Mouse (Mus musculus) limb, embryonic 13.5 days (tissue): ENCODE results near the gene Psenen. TPM values are rescaled to one million over a fixed set of nuclear protein-coding genes. Genes with fewer than 3 reads are reported as not detected.
A peak's percentile ranks its signal among the peaks of the same experiment; 100 is the strongest.

Experiments
- ATAC-seq: fragments of 200-750 bp; cut with Nextera tagmentation; 2 replicates; pipeline ENCODE4 v1.8.0; 2017; ENCODE audit warnings: low read depth, moderate number of reproducible peaks, moderate TSS enrichment; ENCODE audit not compliant: low FRiP score
- H3K27ac ChIP-seq: fragments of 300-500 bp; sonication (generic); 2 replicates; pipeline ENCODE4 v1.5.1; 2015; ENCODE audit warnings: inconsistent platforms, mild to moderate bottlenecking, moderate library complexity
- H3K27me3 ChIP-seq: fragments of 300-500 bp; sonication (generic); 2 replicates; pipeline ENCODE4 v1.6.1; 2015; ENCODE audit warnings: mild to moderate bottlenecking, inconsistent platforms
- H3K36me3 ChIP-seq: fragments of 300-500 bp; sonication (generic); 2 replicates; pipeline ENCODE4 v1.6.1; 2015; ENCODE audit warnings: inconsistent platforms, mild to moderate bottlenecking, moderate library complexity
- H3K4me1 ChIP-seq: fragments of 300-500 bp; sonication (generic); 2 replicates; pipeline ENCODE4 v1.6.1; 2015; ENCODE audit warnings: inconsistent platforms
- H3K4me2 ChIP-seq: fragments of 300-500 bp; sonication (generic); replicated peaks from 2 replicates; pipeline ENCODE4 v1.6.1; 2015; ENCODE audit warnings: inconsistent platforms, mild to moderate bottlenecking, moderate library complexity
- H3K4me3 ChIP-seq: fragments of 300-500 bp; sonication (generic); 2 replicates; pipeline ENCODE4 v1.5.1; 2015; ENCODE audit warnings: moderate library complexity, mild to moderate bottlenecking, inconsistent platforms
- H3K9ac ChIP-seq: fragments of 300-500 bp; sonication (generic); 2 replicates; pipeline ENCODE4 v1.6.1; 2015; ENCODE audit warnings: mild to moderate bottlenecking, inconsistent platforms
- H3K9me3 ChIP-seq: fragments of 300-500 bp; sonication (generic); 2 replicates; pipeline ENCODE4 v1.6.1; 2016; ENCODE audit warnings: inconsistent platforms
- WGBS: fragments of 180-500 bp; shearing (Covaris S2); methylation state at CpG from one replicate; pipeline ENCODE4 v1.1.7; 2015; 5-methylcytosine and 5-hydroxymethylcytosine counted together
- polyA plus RNA-seq: library from polyadenylated mRNA; unstranded; fragments of >200 nt; fragmentation: Nextera tagmentation; extraction: Ambion mirVana; gene quantifications from 2 replicates; pipeline ENCODE4 v1.2.1, GENCODE M21; 2015

Psenen gene
- polyA plus RNA-seq, 1 experiment from 2014 or later: 134 TPM

GRCm38 (mm10) chr7:30586455-30587020 is 23.1 kb upstream of the Psenen start:
- H3K27me3 ChIP-seq: no peaks in the 10 kb centered on the region
- 90% methylated on average over 28 of the region's 28 CpGs for WGBS
- H3K9me3 ChIP-seq: no peaks in the 10 kb centered on the region
- peak overlapping the region; percentile 97 for H3K4me3 ChIP-seq
- H3K27ac ChIP-seq: no peak overlapping the region
- peak overlapping the region; percentile 96 for H3K4me2 ChIP-seq
- H3K9ac ChIP-seq: peak overlapping the region; percentile 99
- peaks cover 53% of the 10 kb centered on the region for H3K36me3 ChIP-seq
- ATAC-seq: no peak
- peaks cover 22% of the 10 kb centered on the region for H3K4me1 ChIP-seq

- WGBS: 93% methylated on average over 7 of the region's 7 CpGs
- ATAC-seq: no peak
- H3K9me3 ChIP-seq: no peaks in the 10 kb centered on the region
- no peak overlapping the region for H3K27ac ChIP-seq
- no peak overlapping the region for H3K9ac ChIP-seq
- peaks cover 67% of the 10 kb centered on the region for H3K36me3 ChIP-seq
- H3K27me3 ChIP-seq: no peaks in the 10 kb centered on the region
- H3K4me1 ChIP-seq: peaks cover 20% of the 10 kb centered on the region
- no peak overlapping the region for H3K4me2 ChIP-seq
- H3K4me3 ChIP-seq: no peak overlapping the region
Observed at GRCm38 (mm10) chr7:30585170-30585569, 21.7 kb upstream of the Psenen start.

GRCm38 (mm10) chr7:30584339-30584738 is 20.9 kb upstream of the Psenen start:
- no peaks in the 10 kb centered on the region for H3K27me3 ChIP-seq
- no peak overlapping the region for H3K4me2 ChIP-seq
- 94% methylated on average over 10 of the region's 10 CpGs for WGBS
- peaks cover 13% of the 10 kb centered on the region for H3K4me1 ChIP-seq
- no peak overlapping the region for H3K4me3 ChIP-seq
- H3K9me3 ChIP-seq: no peaks in the 10 kb centered on the region
- no peak overlapping the region for H3K27ac ChIP-seq
- peaks cover 75% of the 10 kb centered on the region for H3K36me3 ChIP-seq
- ATAC-seq: no peak
- no peak overlapping the region for H3K9ac ChIP-seq

- Histone ChIP-seq H3K36me3 (peaks cover 100% of the 10 kb centered on the region), H3K4me2 (no peak overlapping the region), H3K4me1 (peaks cover 1% of the 10 kb centered on the region), H3K27me3 (no peaks in the 10 kb centered on the region), H3K9ac (no peak overlapping the region), H3K9me3 (no peaks in the 10 kb centered on the region), H3K4me3 (no peak overlapping the region), H3K27ac (no peak overlapping the region)
- no peak for ATAC-seq
- WGBS: 94% methylated on average over 16 of the region's 16 CpGs
Observed at GRCm38 (mm10) chr7:30581547-30581946, 18.1 kb upstream of the Psenen start.

- Histone ChIP-seq H3K36me3 (peaks cover 100% of the 10 kb centered on the region), H3K27ac (no peak overlapping the region), H3K27me3 (no peaks in the 10 kb centered on the region), H3K4me1 (no peaks in the 10 kb centered on the region), H3K9me3 (no peaks in the 10 kb centered on the region), H3K9ac (no peak overlapping the region), H3K4me2 (no peak overlapping the region), H3K4me3 (no peak overlapping the region)
- 92% methylated on average over 8 of the region's 8 CpGs for WGBS
- ATAC-seq: no peak
Observed at GRCm38 (mm10) chr7:30579950-30580349, 16.5 kb upstream of the Psenen start.

GRCm38 (mm10) chr7:30572969-30573368 is 9.5 kb upstream of the Psenen start:
- Histone ChIP-seq H3K4me3 (no peak overlapping the region), H3K4me2 (no peak overlapping the region), H3K27me3 (no peaks in the 10 kb centered on the region), H3K4me1 (no peaks in the 10 kb centered on the region), H3K27ac (no peak overlapping the region), H3K36me3 (peaks cover 97% of the 10 kb centered on the region), H3K9me3 (no peaks in the 10 kb centered on the region), H3K9ac (no peak overlapping the region)
- ATAC-seq: no peak
- WGBS: 87% methylated on average over 2 of the region's 2 CpGs

GRCm38 (mm10) chr7:30572389-30572788 is 9.0 kb upstream of the Psenen start:
- Histone ChIP-seq H3K9ac (no peak overlapping the region), H3K4me1 (no peaks in the 10 kb centered on the region), H3K27ac (no peak overlapping the region), H3K9me3 (no peaks in the 10 kb centered on the region), H3K36me3 (peaks cover 95% of the 10 kb centered on the region), H3K4me3 (no peak overlapping the region), H3K4me2 (no peak overlapping the region), H3K27me3 (no peaks in the 10 kb centered on the region)
- WGBS: 91% methylated on average over 5 of the region's 5 CpGs
- ATAC-seq: no peak

GRCm38 (mm10) chr7:30567555-30567954 is 4.1 kb upstream of the Psenen start:
- no peak overlapping the region for H3K9ac ChIP-seq
- no peak overlapping the region for H3K4me2 ChIP-seq
- no peak overlapping the region for H3K27ac ChIP-seq
- H3K27me3 ChIP-seq: no peaks in the 10 kb centered on the region
- H3K9me3 ChIP-seq: no peaks in the 10 kb centered on the region
- peaks cover 70% of the 10 kb centered on the region for H3K36me3 ChIP-seq
- H3K4me3 ChIP-seq: no peak overlapping the region
- WGBS: 91% methylated on average over 11 of the region's 11 CpGs
- peaks cover 7% of the 10 kb centered on the region for H3K4me1 ChIP-seq
- no peak for ATAC-seq

GRCm38 (mm10) chr7:30566033-30566432 is 2.6 kb upstream of the Psenen start:
- no peak for ATAC-seq
- peaks cover 16% of the 10 kb centered on the region for H3K4me1 ChIP-seq
- H3K4me2 ChIP-seq: no peak overlapping the region
- no peak overlapping the region for H3K9ac ChIP-seq
- peaks cover 58% of the 10 kb centered on the region for H3K36me3 ChIP-seq
- no peak overlapping the region for H3K4me3 ChIP-seq
- WGBS: 93% methylated on average over 9 of the region's 9 CpGs
- no peaks in the 10 kb centered on the region for H3K9me3 ChIP-seq
- H3K27ac ChIP-seq: no peak overlapping the region
- H3K27me3 ChIP-seq: no peaks in the 10 kb centered on the region

- Histone ChIP-seq H3K4me3 (peak within 1 kb of the TSS; percentile 74; the same call in 1 of the 2 replicates), H3K36me3 (peaks cover 48% of the 10 kb centered on the region), H3K27ac (no peak within 1 kb of the TSS; the same call in 1 of the 2 replicates), H3K9ac (no peak within 1 kb of the TSS), H3K9me3 (no peaks in the 10 kb centered on the region), H3K4me2 (peak within 1 kb of the TSS; percentile 82), H3K27me3 (no peaks in the 10 kb centered on the region), H3K4me1 (peaks cover 19% of the 10 kb centered on the region)
- 96% methylated on average over 12 of the region's 12 CpGs for WGBS
- no peak for ATAC-seq
Observed at GRCm38 (mm10) chr7:30564970-30565571, 1.6 kb upstream of the Psenen start, which contains the start of gene Igflr1. Igflr1 (plus strand) TSS chr7:30565427.

GRCm38 (mm10) chr7:30563906-30564280 is 466 bp upstream of the Psenen start:
- peak overlapping the region; percentile 74 for H3K4me3 ChIP-seq
- H3K36me3 ChIP-seq: peaks cover 36% of the 10 kb centered on the region
- peak overlapping the region; percentile 97; the same call in 1 of the 2 replicates for H3K27ac ChIP-seq
- no peak for ATAC-seq
- H3K27me3 ChIP-seq: no peaks in the 10 kb centered on the region
- peak overlapping the region; percentile 81 for H3K9ac ChIP-seq
- H3K4me1 ChIP-seq: peaks cover 25% of the 10 kb centered on the region
- peak overlapping the region; percentile 82 for H3K4me2 ChIP-seq
- no peaks in the 10 kb centered on the region for H3K9me3 ChIP-seq
- WGBS: 20% methylated on average over 6 of the region's 6 CpGs

- no peaks in the 10 kb centered on the region for H3K9me3 ChIP-seq
- H3K4me2 ChIP-seq: peak overlapping the region; percentile 82
- WGBS: 1% methylated on average over 27 of the region's 27 CpGs
- no peaks in the 10 kb centered on the region for H3K27me3 ChIP-seq
- no peak; the same call in 1 of the 2 replicates for ATAC-seq
- peaks cover 37% of the 10 kb centered on the region for H3K4me1 ChIP-seq
- H3K4me3 ChIP-seq: peak overlapping the region; percentile 74
- peak overlapping the region; percentile 73; the same call in 1 of the 2 replicates for H3K27ac ChIP-seq
- peaks cover 28% of the 10 kb centered on the region for H3K36me3 ChIP-seq
- H3K9ac ChIP-seq: peak overlapping the region; percentile 81
Observed at GRCm38 (mm10) chr7:30562526-30563116, 806 bp downstream of the Psenen start.
